Mouse (Mus musculus): ENCODE results near the gene Bsn. TPM values are rescaled to one million over a fixed set of nuclear protein-coding genes. Genes with fewer than 3 reads are reported as not detected.
"Not testable (repeated sequence)": the region's sequence is repeated elsewhere in the genome, so short reads cannot be mapped to it uniquely, and the experiment has no call there.

Gene Bsn
- total and polyA plus RNA-seq, 3 experiments = 4.1 to 5.2 (median 5.0) TPM

- DNase-seq = no peak
Observed at GRCm38 (mm10) chr9:108149817-108150216, 40.4 kb downstream of the Bsn start.

GRCm38 (mm10) chr9:108147606-108148005 lies 42.6 kb downstream of the Bsn start:
- DNase-seq = no peak

GRCm38 (mm10) chr9:108146451-108146850 lies 43.7 kb downstream of the Bsn start:
- DNase-seq = no peak

GRCm38 (mm10) chr9:108145740-108146139 lies 44.4 kb downstream of the Bsn start:
- no peak for DNase-seq

- no peak for DNase-seq
Observed at GRCm38 (mm10) chr9:108144371-108145270, 45.6 kb downstream of the Bsn start.

GRCm38 (mm10) chr9:108143470-108143869 lies 46.7 kb downstream of the Bsn start:
- no peak for DNase-seq

GRCm38 (mm10) chr9:108141387-108141786 lies 48.8 kb downstream of the Bsn start:
- no peak for DNase-seq

- DNase-seq = no peak
Observed at GRCm38 (mm10) chr9:108139963-108140695, 50.1 kb downstream of the Bsn start.

GRCm38 (mm10) chr9:108139169-108139962 lies 50.8 kb downstream of the Bsn start:
- DNase-seq = peak; percentile 21

GRCm38 (mm10) chr9:108138118-108138517 lies 52.1 kb downstream of the Bsn start:
- no peak for DNase-seq

GRCm38 (mm10) chr9:108137523-108137922 lies 52.7 kb downstream of the Bsn start:
- no peak for DNase-seq

GRCm38 (mm10) chr9:108136930-108137462 lies 53.2 kb downstream of the Bsn start:
- no peak for DNase-seq

GRCm38 (mm10) chr9:108136225-108136624 lies 54.0 kb downstream of the Bsn start:
- no peak for DNase-seq

- DNase-seq = not testable (repeated sequence)
Observed at GRCm38 (mm10) chr9:108135679-108136078, 54.5 kb downstream of the Bsn start.

GRCm38 (mm10) chr9:108133478-108133877 lies 56.7 kb downstream of the Bsn start:
- DNase-seq = no peak

GRCm38 (mm10) chr9:108132373-108132772 lies 57.8 kb downstream of the Bsn start:
- DNase-seq = no peak

GRCm38 (mm10) chr9:108131502-108131901 lies 58.7 kb downstream of the Bsn start:
- DNase-seq = no peak

GRCm38 (mm10) chr9:108129042-108129948 lies 60.9 kb downstream of the Bsn start:
- no peak for DNase-seq

- DNase-seq = peak; percentile 71
Observed at GRCm38 (mm10) chr9:108128248-108128647, 61.9 kb downstream of the Bsn start.

GRCm38 (mm10) chr9:108126436-108127180 lies 63.6 kb downstream of the Bsn start:
- DNase-seq = no peak

Measured in adrenal gland, adult 2 months (tissue).